Mouse (Mus musculus) lung, embryonic 16.5 days (tissue): ENCODE data around the gene Phtf2. TPM values are rescaled to one million over a fixed set of nuclear protein-coding genes. Genes with fewer than 3 reads are reported as not detected.
A peak's percentile ranks its signal among the peaks of the same experiment; 100 is the strongest.

Experiments
- ATAC-seq: fragments of 200-750 bp; cut with Nextera tagmentation; 2 replicates; pipeline ENCODE4 v1.8.0; 2017; ENCODE audit warnings: low read depth, mild to moderate bottlenecking, moderate library complexity
- H3K27ac ChIP-seq: fragments of 300-500 bp; sonication (generic); 2 replicates; pipeline ENCODE4 v1.5.1; 2014; ENCODE audit warnings: mild to moderate bottlenecking, control low read depth, low read length
- H3K27me3 ChIP-seq: fragments of 300-500 bp; sonication (generic); 2 replicates; pipeline ENCODE4 v1.6.1; 2014; ENCODE audit warnings: low read depth, low read length, mixed read lengths; ENCODE audit not compliant: control insufficient read depth, insufficient read depth
- H3K36me3 ChIP-seq: fragments of 300-500 bp; sonication (generic); 2 replicates; pipeline ENCODE4 v1.6.1; 2014; ENCODE audit warnings: low read length; ENCODE audit not compliant: control insufficient read depth, insufficient read depth
- H3K4me1 ChIP-seq: fragments of 300-500 bp; sonication (generic); replicated peaks from 2 replicates; pipeline ENCODE4 v1.6.1; 2014; ENCODE audit warnings: low read length, mixed read lengths; ENCODE audit not compliant: control insufficient read depth, insufficient read depth
- H3K4me2 ChIP-seq: fragments of 300-500 bp; sonication (generic); 2 replicates; pipeline ENCODE4 v1.6.1; 2014; ENCODE audit warnings: low read depth, low read length, control low read depth
- H3K4me3 ChIP-seq: fragments of 300-500 bp; sonication (generic); 2 replicates; pipeline ENCODE4 v1.5.1; 2014; ENCODE audit warnings: mild to moderate bottlenecking, low read length, control low read depth
- H3K9ac ChIP-seq: fragments of 300-500 bp; sonication (generic); 2 replicates; pipeline ENCODE4 v1.6.1; 2014; ENCODE audit warnings: low read length, control low read depth
- H3K9me3 ChIP-seq: fragments of 300-500 bp; sonication (generic); 2 replicates; pipeline ENCODE4 v1.6.1; 2016; ENCODE audit warnings: low read length; ENCODE audit not compliant: control insufficient read depth
- WGBS: fragments of 180-500 bp; shearing (Covaris S2); extraction: QIAGEN DNeasy Blood & Tissue Kit; methylation state at CpG from one replicate; pipeline ENCODE4 v1.1.7; 2014; 5-methylcytosine and 5-hydroxymethylcytosine counted together
- polyA plus RNA-seq: library from polyadenylated mRNA; unstranded; fragments of >200 nt; fragmentation: Nextera tagmentation; extraction: Ambion mirVana; gene quantifications from 2 replicates; pipeline ENCODE4 v1.2.1, GENCODE M21; 2015

Phtf2 gene
- polyA plus RNA-seq, result 9.3 and 10.1 TPM in 2 replicates

DNA sequence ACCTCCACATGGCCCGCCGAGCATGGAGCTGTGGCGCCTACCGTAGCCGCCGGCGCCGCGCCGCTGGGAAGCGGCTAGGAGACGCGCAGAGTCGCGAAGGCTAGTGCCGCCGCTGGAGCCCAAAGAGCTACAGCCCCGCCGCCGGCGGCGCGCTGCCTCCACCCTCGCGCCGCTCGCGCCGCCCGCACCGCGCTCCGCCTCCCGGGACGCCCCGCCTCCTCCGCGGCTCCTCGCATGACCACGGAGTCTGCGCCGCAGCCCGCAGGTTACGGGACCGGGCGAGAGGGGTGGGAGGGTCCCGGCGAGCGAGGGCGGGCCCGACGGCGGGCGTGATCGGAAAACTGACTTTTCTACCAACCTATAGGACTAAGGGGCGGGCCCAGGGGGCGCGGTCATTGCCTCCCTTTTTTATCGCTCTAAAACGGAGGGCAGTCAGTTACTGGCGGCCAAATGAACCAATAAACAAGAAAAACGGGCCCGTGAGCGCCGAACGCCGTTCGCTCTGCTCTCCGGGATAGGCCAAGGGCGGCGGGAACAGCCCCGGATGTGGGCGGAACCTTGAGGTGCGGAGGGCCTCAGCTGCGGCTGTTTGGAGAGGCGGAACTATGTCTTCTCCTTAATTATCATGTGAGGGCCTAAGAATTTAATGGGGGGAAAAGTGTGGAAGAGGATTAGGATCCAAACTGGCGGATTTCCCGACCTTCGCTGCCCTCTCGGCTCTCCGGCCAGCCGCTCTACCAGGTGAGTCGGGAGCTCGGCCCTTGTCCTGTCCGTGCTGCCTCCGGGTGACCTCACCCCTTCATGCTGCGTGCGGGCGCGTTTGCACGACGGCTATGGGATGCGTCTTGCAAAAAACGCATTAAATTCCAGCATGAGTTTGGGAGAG lies at the start of gene Phtf2, which contains the start of gene Tmem60:
TSS of gene Phtf2 (minus strand) at position 210 of the 886 bp plus-strand sequence.
TSS of gene Tmem60 (plus strand) at position 277 of the 886 bp plus-strand sequence.
- peak; percentile 99 for ATAC-seq
- WGBS, result under 1% methylated on average over 93 of the region's 94 CpGs

DNA sequence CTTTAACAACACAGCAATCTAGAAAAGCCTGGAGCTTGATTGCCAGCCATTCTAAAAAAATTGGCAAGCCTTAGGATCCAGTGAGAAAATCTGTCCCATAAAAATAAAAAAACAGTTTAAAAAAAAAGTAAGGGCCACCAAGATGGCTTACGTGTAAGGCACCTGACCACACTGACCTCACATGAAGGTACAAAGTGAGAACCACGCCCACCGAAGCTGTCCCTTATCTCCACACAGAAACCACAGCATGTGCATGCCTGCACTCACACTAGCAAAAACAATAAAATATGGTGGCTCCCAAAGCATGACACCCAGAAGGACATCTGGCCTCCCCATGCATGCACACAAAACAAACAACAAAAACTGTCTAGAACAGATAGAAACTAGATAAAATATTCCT lies 49.4 kb upstream of the Phtf2 start:
- ATAC-seq, result no peak
- Histone ChIP-seq H3K27me3 (no peaks in the 10 kb centered on the region), H3K9ac (no peak overlapping the region), H3K4me2 (no peak overlapping the region), H3K27ac (no peak overlapping the region), H3K4me3 (no peak overlapping the region), H3K9me3 (no peaks in the 10 kb centered on the region), H3K36me3 (no peaks in the 10 kb centered on the region), H3K4me1 (peaks cover 17% of the 10 kb centered on the region)
- WGBS, result 87% methylated on average over 3 of the region's 3 CpGs

More for the DNA sequence above, at the start of gene Phtf2, which contains the start of gene Tmem60:
- H3K36me3 ChIP-seq, result no peaks in the 10 kb centered on the region; the same call in 1 of the 2 replicates
- peaks cover 10% of the 10 kb centered on the region; the same call in 1 of the 2 replicates for H3K4me1 ChIP-seq
- H3K4me3 ChIP-seq, result peak within 1 kb of the TSS; percentile 86
- peak within 1 kb of the TSS; percentile 86 for H3K9ac ChIP-seq
- H3K9me3 ChIP-seq, result no peaks in the 10 kb centered on the region
- no peaks in the 10 kb centered on the region for H3K27me3 ChIP-seq
- H3K27ac ChIP-seq, result peak within 1 kb of the TSS; percentile 93
- peak within 1 kb of the TSS; percentile 87 for H3K4me2 ChIP-seq

DNA sequence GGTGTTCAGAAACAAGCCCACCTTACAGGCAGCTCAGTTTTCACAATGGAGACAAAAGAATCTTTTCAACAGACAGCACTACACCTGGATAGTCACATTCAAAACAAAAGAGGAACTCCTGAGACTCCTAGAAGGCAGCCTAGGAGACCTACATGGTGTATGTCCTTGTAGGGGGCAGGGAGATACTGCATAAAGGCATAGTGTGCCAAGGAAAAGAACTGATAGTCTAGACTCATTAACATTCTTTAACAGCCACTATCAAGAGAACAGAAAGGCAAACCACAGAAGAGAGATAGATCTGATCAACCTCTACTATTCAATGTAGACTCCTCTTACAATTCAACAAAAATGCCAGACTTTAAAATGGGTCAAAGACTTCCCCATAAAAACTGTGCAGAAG lies 48.5 kb upstream of the Phtf2 start:
- H3K9ac ChIP-seq, result no peak overlapping the region
- H3K4me2 ChIP-seq, result no peak overlapping the region
- H3K4me3 ChIP-seq, result no peak overlapping the region
- no peak for ATAC-seq
- no peaks in the 10 kb centered on the region for H3K36me3 ChIP-seq
- H3K27ac ChIP-seq, result no peak overlapping the region
- H3K27me3 ChIP-seq, result no peaks in the 10 kb centered on the region
- H3K9me3 ChIP-seq, result no peaks in the 10 kb centered on the region
- peaks cover 14% of the 10 kb centered on the region for H3K4me1 ChIP-seq

- Histone ChIP-seq H3K4me2 (no peak overlapping the region), H3K27ac (no peak overlapping the region)
Observed at GRCm38 (mm10) chr5:20929669-20930151, 47.8 kb upstream of the Phtf2 start.

DNA sequence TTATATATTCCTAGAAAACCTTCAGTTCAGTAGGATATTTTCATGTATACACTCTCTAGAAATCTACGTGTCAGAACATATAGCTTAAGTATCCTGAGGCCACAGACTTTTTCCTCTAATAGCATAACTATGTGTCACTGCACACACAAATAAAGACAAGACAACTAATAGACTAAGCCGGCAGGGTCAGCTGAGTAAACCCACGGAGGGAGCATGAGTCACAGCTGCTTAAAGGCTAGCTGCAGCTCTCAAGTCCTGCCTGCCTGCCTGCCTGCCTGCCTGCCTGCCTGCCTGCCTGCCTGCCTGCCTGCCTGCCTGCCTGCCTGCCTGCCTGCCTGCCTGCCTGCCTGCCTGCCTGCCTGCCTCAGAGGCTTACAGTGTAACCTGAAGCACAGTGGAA lies 43.5 kb upstream of the Phtf2 start:
- no peak for ATAC-seq
- H3K4me2 ChIP-seq, result no peak overlapping the region
- 58% methylated on average over 3 of the region's 3 CpGs for WGBS
- H3K4me3 ChIP-seq, result no peak overlapping the region
- peaks cover 10% of the 10 kb centered on the region for H3K4me1 ChIP-seq
- no peak overlapping the region for H3K9ac ChIP-seq
- no peaks in the 10 kb centered on the region for H3K36me3 ChIP-seq
- H3K9me3 ChIP-seq, result no peaks in the 10 kb centered on the region
- H3K27ac ChIP-seq, result no peak overlapping the region
- H3K27me3 ChIP-seq, result no peaks in the 10 kb centered on the region

More at GRCm38 (mm10) chr5:20929669-20930151, 47.8 kb upstream of the Phtf2 start:
- Histone ChIP-seq H3K4me1 (peaks cover 14% of the 10 kb centered on the region), H3K27me3 (no peaks in the 10 kb centered on the region), H3K9ac (no peak overlapping the region), H3K4me3 (no peak overlapping the region), H3K36me3 (no peaks in the 10 kb centered on the region), H3K9me3 (no peaks in the 10 kb centered on the region)
- WGBS, result 53% methylated on average over 6 of the region's 6 CpGs
- ATAC-seq, result no peak

- Histone ChIP-seq H3K4me2 (no peak overlapping the region), H3K36me3 (no peaks in the 10 kb centered on the region), H3K27ac (no peak overlapping the region), H3K27me3 (no peaks in the 10 kb centered on the region), H3K9ac (no peak overlapping the region), H3K4me1 (peaks cover 3% of the 10 kb centered on the region), H3K4me3 (no peak overlapping the region), H3K9me3 (no peaks in the 10 kb centered on the region)
- WGBS, result 74% methylated on average over 3 of the region's 3 CpGs
- no peak for ATAC-seq
Observed at GRCm38 (mm10) chr5:20924608-20925007, 42.7 kb upstream of the Phtf2 start.

GRCm38 (mm10) chr5:20919566-20919965 lies 37.6 kb upstream of the Phtf2 start:
- Histone ChIP-seq H3K4me2 (no peak overlapping the region), H3K4me3 (no peak overlapping the region), H3K36me3 (no peaks in the 10 kb centered on the region), H3K4me1 (no peaks in the 10 kb centered on the region), H3K27me3 (no peaks in the 10 kb centered on the region), H3K9me3 (no peaks in the 10 kb centered on the region), H3K27ac (no peak overlapping the region), H3K9ac (no peak overlapping the region)
- whole genome bisulfite sequencing, result 91% methylated on average over 9 of the region's 9 CpGs
- ATAC-seq, result no peak

- WGBS, result 92% methylated on average over 4 of the region's 4 CpGs
- Histone ChIP-seq H3K36me3 (no peaks in the 10 kb centered on the region), H3K9me3 (no peaks in the 10 kb centered on the region), H3K9ac (no peak overlapping the region), H3K27me3 (no peaks in the 10 kb centered on the region), H3K27ac (no peak overlapping the region), H3K4me1 (no peaks in the 10 kb centered on the region), H3K4me2 (no peak overlapping the region), H3K4me3 (no peak overlapping the region)
- ATAC-seq, result no peak
Observed at GRCm38 (mm10) chr5:20918967-20919366, 37.0 kb upstream of the Phtf2 start.

DNA sequence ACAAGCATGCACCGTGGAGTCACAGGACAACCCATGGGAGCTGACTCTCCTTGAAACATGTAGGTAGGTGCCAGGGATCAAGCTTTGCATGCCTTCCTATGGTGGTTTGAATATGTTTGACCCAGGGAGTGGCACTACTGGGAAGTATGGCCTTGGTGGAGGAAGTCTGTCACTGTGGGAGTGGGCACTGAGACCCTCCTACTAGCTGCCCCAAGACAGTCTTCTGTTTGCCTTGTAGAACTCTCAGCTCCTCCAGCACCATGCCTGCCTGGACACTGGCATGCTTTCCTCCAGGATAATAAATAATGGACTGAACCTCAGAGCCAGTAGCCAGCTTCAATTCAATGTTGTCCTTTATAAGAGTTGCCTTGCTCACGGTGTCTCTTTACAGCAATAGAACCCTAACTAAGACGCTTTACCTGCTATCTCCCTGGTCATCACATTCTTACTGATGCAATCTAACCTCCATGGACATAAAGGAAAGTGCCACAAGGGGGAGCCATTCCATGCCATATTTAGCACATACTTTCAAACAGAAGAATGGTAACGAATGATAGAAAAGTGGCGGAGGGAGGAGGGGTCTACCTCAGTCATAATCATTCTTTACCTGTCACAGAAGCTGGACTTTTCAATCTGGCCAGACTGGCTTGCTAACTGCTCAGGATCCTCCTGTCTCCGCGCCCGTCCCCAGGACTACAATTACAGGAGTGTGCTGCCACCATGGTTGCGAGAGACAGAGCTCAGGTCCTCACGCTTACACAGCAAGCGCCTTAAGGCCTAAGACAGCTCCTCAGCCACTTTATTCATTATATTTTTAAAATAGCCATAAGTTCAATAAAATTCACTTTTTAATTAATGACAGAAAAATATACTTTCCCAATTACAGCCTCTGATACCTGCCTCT lies 31.7 kb upstream of the Phtf2 start:
- Histone ChIP-seq H3K27me3 (no peaks in the 10 kb centered on the region), H3K4me2 (no peak overlapping the region), H3K9ac (no peak overlapping the region), H3K4me3 (no peak overlapping the region), H3K9me3 (no peaks in the 10 kb centered on the region), H3K36me3 (no peaks in the 10 kb centered on the region), H3K27ac (no peak overlapping the region), H3K4me1 (no peaks in the 10 kb centered on the region)
- peak; percentile 45 for ATAC-seq
- 74% methylated on average over 11 of the region's 11 CpGs for WGBS
